Mouse (Mus musculus): ENCODE measurements at regions not wholly inside any gene's neighbourhood (a gene's known extent, or its start where the extent isn't known, plus 50 kb on each side); places are given as distances from the start of the nearest gene placed in this dataset.

DNA sequence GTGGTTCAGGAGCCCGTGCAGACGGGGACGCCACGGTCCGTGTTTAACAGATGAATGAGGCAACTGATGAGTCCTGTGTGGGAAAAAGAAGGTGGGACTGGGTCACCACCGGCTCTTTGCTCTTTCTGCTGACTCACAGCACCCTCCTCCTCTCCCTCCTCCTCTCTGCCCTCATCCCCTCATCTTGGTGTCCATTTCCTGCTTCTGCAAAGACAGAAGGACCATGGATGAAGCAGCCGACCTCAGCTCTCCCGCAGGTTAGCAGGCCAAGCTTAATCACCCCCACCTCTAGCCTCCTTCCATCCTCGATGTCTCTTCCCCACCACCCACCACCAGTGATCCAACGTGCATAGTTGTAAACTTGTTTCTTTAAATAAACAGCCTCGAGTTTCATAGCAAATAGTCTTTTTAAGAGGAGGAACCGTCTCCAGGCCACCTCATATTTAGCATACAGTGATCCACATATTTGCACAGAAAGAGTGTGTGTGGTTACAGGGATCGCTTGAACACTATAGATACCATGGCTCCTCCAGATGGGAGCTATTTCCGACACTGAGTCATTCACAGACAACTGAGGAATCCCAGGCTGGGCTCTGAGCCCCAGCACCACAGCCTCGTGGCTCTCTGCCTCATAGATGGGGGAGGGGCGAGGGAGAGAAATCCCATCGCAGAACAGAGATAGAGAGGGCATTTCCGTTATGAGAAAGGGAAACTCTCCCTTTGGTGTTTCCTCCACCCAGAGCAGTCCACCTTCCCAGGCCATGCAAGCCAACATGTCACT is 58.6 kb upstream of the Cplx2 start:
- Histone ChIP-seq H3K27me3 (replicated peaks; ENCODE audit: control insufficient read depth, insufficient read depth, low read length) (no peaks in the 10 kb centered on the region), H3K4me2 (ENCODE audit: low read depth, low read length) (no peak overlapping the region), H3K9me3 (ENCODE audit: control insufficient read depth, low read length) (no peaks in the 10 kb centered on the region), H3K4me3 (ENCODE audit: low read length) (no peak overlapping the region), H3K9ac (ENCODE audit: low read depth, low read length) (no peak overlapping the region), H3K36me3 (ENCODE audit: control insufficient read depth, insufficient read depth, low read length) (no peaks in the 10 kb centered on the region), H3K27ac (ENCODE audit: low read length) (peak overlapping the region; percentile 59; the same call in 1 of the 2 replicates), H3K4me1 (ENCODE audit: control insufficient read depth, insufficient read depth, low read length) (peaks cover 21% of the 10 kb centered on the region)
- peak; percentile 86 for ATAC-seq
- 45% methylated on average over 18 of the region's 18 CpGs for WGBS

DNA sequence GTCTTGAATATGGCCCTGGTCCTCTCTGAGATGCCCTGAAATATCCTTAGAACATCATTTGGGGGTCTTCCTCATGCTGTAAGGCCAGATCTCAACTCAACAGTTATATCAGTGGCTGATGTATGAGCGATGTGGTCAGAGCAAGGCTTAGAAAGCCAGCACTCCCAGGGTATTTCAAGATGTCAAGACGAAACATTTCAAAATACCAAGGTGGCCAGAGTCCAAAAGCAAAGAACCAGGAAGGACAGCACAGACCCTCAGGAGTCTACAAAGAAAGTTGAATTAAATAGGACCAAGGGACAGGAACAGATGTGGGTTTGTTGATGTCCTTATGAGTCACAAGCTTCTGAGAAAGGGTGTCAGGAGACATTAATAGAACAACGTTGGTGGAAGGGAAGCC is 55.8 kb upstream of the Cplx2 start:
- peaks cover 16% of the 10 kb centered on the region for H3K4me1 ChIP-seq (ENCODE audit: control insufficient read depth, insufficient read depth, low read length)
- no peaks in the 10 kb centered on the region for H3K36me3 ChIP-seq (ENCODE audit: control insufficient read depth, insufficient read depth, low read length)
- no peaks in the 10 kb centered on the region for H3K27me3 ChIP-seq (replicated peaks; ENCODE audit: control insufficient read depth, insufficient read depth, low read length)
- ATAC-seq: no peak
- H3K4me2 ChIP-seq (ENCODE audit: low read depth, low read length): no peak overlapping the region
- no peaks in the 10 kb centered on the region for H3K9me3 ChIP-seq (ENCODE audit: control insufficient read depth, low read length)
- no peak overlapping the region for H3K27ac ChIP-seq (ENCODE audit: low read length)
- H3K4me3 ChIP-seq (ENCODE audit: low read length): no peak overlapping the region
- WGBS: 90% methylated on average over 3 of the region's 3 CpGs
- H3K9ac ChIP-seq (ENCODE audit: low read depth, low read length): no peak overlapping the region

DNA sequence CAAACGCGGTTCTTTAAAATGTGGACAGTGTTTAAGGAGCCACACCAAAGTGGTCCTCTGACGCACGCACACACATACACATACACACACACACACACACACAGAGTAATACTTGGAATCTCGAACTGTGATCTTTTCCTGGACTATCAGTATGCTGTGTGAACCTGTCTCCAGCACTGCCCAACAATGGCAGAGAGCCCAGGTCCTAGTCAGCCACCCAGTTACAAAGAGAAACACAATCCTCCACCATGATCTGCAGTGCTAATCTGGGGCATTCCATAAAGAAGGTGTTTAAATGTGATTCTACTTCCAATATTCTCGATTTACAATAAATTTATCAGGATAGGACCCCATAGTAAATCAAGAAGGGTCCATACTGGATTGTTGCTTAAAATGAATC is 54.2 kb upstream of the Cplx2 start:
- no peak for ATAC-seq
- Histone ChIP-seq H3K4me1 (ENCODE audit: control insufficient read depth, insufficient read depth, low read length) (peaks cover 14% of the 10 kb centered on the region), H3K36me3 (ENCODE audit: control insufficient read depth, insufficient read depth, low read length) (no peaks in the 10 kb centered on the region), H3K9ac (ENCODE audit: low read depth, low read length) (no peak overlapping the region), H3K4me3 (ENCODE audit: low read length) (no peak overlapping the region), H3K9me3 (ENCODE audit: control insufficient read depth, low read length) (no peaks in the 10 kb centered on the region), H3K27ac (ENCODE audit: low read length) (no peak overlapping the region), H3K27me3 (replicated peaks; ENCODE audit: control insufficient read depth, insufficient read depth, low read length) (no peaks in the 10 kb centered on the region), H3K4me2 (ENCODE audit: low read depth, low read length) (no peak overlapping the region)
- WGBS: 88% methylated on average over 6 of the region's 6 CpGs

DNA sequence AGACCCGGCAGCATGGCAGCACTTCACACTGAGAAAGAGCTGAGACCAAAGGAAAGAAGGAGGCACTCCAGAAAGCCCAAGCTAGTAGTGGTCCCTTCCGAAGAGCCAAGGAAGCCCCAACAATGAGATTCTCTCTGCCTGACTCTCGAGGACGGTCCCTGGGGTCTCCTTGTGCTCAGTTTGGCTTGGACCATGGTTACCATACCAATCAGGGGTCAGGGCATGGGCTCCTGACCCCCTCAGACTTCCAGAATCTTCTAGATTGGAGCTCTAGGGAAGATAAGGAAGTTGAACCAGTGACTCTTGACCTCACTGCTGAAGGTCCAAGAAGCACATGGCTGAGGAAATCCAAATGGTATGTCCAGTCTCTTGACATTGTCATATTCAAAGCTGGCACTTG is 53.0 kb upstream of the Cplx2 start:
- no peak overlapping the region for H3K4me2 ChIP-seq (ENCODE audit: low read depth, low read length)
- no peak overlapping the region for H3K9ac ChIP-seq (ENCODE audit: low read depth, low read length)
- H3K4me1 ChIP-seq (ENCODE audit: control insufficient read depth, insufficient read depth, low read length): peaks cover 5% of the 10 kb centered on the region
- no peak overlapping the region for H3K4me3 ChIP-seq (ENCODE audit: low read length)
- no peak for ATAC-seq
- H3K9me3 ChIP-seq (ENCODE audit: control insufficient read depth, low read length): no peaks in the 10 kb centered on the region
- WGBS: 89% methylated on average over 4 of the region's 4 CpGs
- H3K36me3 ChIP-seq (ENCODE audit: control insufficient read depth, insufficient read depth, low read length): no peaks in the 10 kb centered on the region
- no peaks in the 10 kb centered on the region for H3K27me3 ChIP-seq (replicated peaks; ENCODE audit: control insufficient read depth, insufficient read depth, low read length)
- no peak overlapping the region for H3K27ac ChIP-seq (ENCODE audit: low read length)

DNA sequence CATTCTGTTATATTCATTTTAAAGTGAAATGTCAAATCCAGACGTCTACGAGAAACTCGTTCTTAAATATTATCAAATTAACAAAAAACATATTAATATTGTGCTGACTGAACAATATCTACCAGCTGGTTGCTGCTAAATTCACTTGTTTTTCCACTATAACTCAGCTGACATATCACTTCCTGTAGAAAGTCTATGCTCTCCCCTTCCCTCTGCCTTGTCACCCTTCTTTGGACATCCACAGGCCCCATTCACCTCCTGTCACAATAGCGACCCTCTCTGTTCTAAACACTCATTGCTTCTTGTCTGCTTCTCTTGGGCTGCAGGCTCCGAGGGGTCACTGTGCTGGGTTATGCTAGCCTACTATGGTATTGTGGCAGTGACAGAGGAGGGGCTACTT is 52.5 kb upstream of the Cplx2 start:
- H3K9me3 ChIP-seq (ENCODE audit: control insufficient read depth, low read length): no peaks in the 10 kb centered on the region
- no peaks in the 10 kb centered on the region for H3K36me3 ChIP-seq (ENCODE audit: control insufficient read depth, insufficient read depth, low read length)
- H3K4me1 ChIP-seq (ENCODE audit: control insufficient read depth, insufficient read depth, low read length): 0 out of 2 replicates have a peak, but pooled peaks cover 3% of the 10 kb centered on the region
- no peaks in the 10 kb centered on the region for H3K27me3 ChIP-seq (replicated peaks; ENCODE audit: control insufficient read depth, insufficient read depth, low read length)
- H3K27ac ChIP-seq (ENCODE audit: low read length): no peak overlapping the region
- H3K4me3 ChIP-seq (ENCODE audit: low read length): no peak overlapping the region
- ATAC-seq: no peak
- 78% methylated on average over 5 of the region's 5 CpGs for WGBS
- no peak overlapping the region for H3K9ac ChIP-seq (ENCODE audit: low read depth, low read length)
- no peak overlapping the region for H3K4me2 ChIP-seq (ENCODE audit: low read depth, low read length)

DNA sequence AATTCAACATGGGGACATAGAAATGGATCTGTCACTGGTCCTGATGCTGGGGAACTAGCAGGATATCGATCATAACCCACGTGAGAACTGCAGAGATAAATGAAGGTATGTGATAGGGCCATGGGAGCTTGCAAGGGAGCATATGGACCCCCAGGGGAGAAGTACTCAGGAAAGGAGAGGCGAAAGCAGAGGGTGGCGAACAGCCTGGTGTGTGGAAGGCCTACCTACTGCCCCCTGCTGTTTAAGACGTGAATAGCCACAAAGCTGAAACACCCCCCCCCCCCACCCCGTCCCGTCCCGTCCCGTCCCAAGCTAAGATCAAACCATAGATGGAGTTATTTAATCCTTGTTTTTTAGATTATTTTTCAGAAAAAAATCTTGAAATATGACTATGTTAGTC is 50.9 kb upstream of the Cplx2 start:
- H3K36me3 ChIP-seq (ENCODE audit: control insufficient read depth, insufficient read depth, low read length): no peaks in the 10 kb centered on the region
- H3K27me3 ChIP-seq (replicated peaks; ENCODE audit: control insufficient read depth, insufficient read depth, low read length): no peaks in the 10 kb centered on the region
- no peak overlapping the region for H3K9ac ChIP-seq (ENCODE audit: low read depth, low read length)
- whole genome bisulfite sequencing: 55% methylated on average over 9 of the region's 9 CpGs
- no peaks in the 10 kb centered on the region for H3K9me3 ChIP-seq (ENCODE audit: control insufficient read depth, low read length)
- H3K4me3 ChIP-seq (ENCODE audit: low read length): no peak overlapping the region
- H3K4me1 ChIP-seq (ENCODE audit: control insufficient read depth, insufficient read depth, low read length): 0 out of 2 replicates have a peak, but pooled peaks cover 3% of the 10 kb centered on the region
- no peak overlapping the region for H3K4me2 ChIP-seq (ENCODE audit: low read depth, low read length)
- H3K27ac ChIP-seq (ENCODE audit: low read length): no peak overlapping the region
- ATAC-seq: no peak

DNA sequence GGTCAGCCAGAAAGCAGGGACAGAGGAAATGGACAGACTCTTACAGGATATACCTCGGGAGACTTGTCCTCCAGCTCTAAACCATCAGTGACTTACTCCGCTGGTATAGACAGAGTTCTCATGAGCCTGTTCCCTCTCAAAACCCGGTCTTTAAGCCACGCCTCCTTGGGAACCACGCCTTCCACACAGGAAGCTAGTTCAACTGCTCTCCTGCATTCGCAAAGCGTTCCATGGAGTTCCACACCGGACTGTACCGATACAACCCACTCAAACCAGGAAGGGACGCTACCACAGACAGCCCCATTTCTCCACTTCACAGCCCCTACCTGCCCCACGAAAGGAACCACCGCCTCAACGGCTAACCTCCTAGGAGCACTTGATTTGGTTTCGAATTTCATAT is 50.1 kb upstream of the Cplx2 start:
- H3K4me1 ChIP-seq (ENCODE audit: control insufficient read depth, insufficient read depth, low read length): 0 out of 2 replicates have a peak, but pooled peaks cover 3% of the 10 kb centered on the region
- H3K9ac ChIP-seq (ENCODE audit: low read depth, low read length): no peak overlapping the region
- H3K27me3 ChIP-seq (replicated peaks; ENCODE audit: control insufficient read depth, insufficient read depth, low read length): no peaks in the 10 kb centered on the region
- no peaks in the 10 kb centered on the region for H3K9me3 ChIP-seq (ENCODE audit: control insufficient read depth, low read length)
- ATAC-seq: no peak
- no peak overlapping the region for H3K4me3 ChIP-seq (ENCODE audit: low read length)
- no peak overlapping the region for H3K27ac ChIP-seq (ENCODE audit: low read length)
- WGBS: 75% methylated on average over 14 of the region's 14 CpGs
- H3K36me3 ChIP-seq (ENCODE audit: control insufficient read depth, insufficient read depth, low read length): no peaks in the 10 kb centered on the region
- no peak overlapping the region for H3K4me2 ChIP-seq (ENCODE audit: low read depth, low read length)

Measured in intestine, embryonic 16.5 days (tissue).